Mouse (Mus musculus) kidney, embryonic 14.5 days (tissue): ENCODE results near the gene Abca14. TPM values are rescaled to one million over a fixed set of nuclear protein-coding genes. Genes with fewer than 3 reads are reported as not detected.

Experiments used
- ATAC-seq: fragments of 200-750 bp; cut with Nextera tagmentation; 2 replicates; pipeline ENCODE4 v1.8.0; 2017; ENCODE audit warnings: moderate number of reproducible peaks, mild to moderate bottlenecking, moderate TSS enrichment, moderate library complexity; ENCODE audit not compliant: low FRiP score, low TSS enrichment
- H3K27ac ChIP-seq: fragments of 300-500 bp; sonication (generic); 2 replicates; pipeline ENCODE4 v1.5.1; 2014; ENCODE audit warnings: low read depth, mild to moderate bottlenecking, low read length, moderate library complexity, mixed read lengths
- H3K27me3 ChIP-seq: fragments of 300-500 bp; sonication (generic); 2 replicates; pipeline ENCODE4 v1.6.1; 2014; ENCODE audit warnings: mild to moderate bottlenecking, low read length; ENCODE audit not compliant: control insufficient read depth, insufficient read depth
- H3K36me3 ChIP-seq: fragments of 300-500 bp; sonication (generic); 2 replicates; pipeline ENCODE4 v1.6.1; 2014; ENCODE audit warnings: low read length, mixed read lengths; ENCODE audit not compliant: control insufficient read depth, insufficient read depth
- H3K4me1 ChIP-seq: fragments of 300-500 bp; sonication (generic); 2 replicates; pipeline ENCODE4 v1.6.1; 2014; ENCODE audit warnings: low read length, mixed read lengths; ENCODE audit not compliant: control insufficient read depth, insufficient read depth
- H3K4me2 ChIP-seq: fragments of 300-500 bp; sonication (generic); replicated peaks from 2 replicates; pipeline ENCODE4 v1.6.1; 2014; ENCODE audit warnings: low read depth, mild to moderate bottlenecking, low read length
- H3K4me3 ChIP-seq: fragments of 300-500 bp; sonication (generic); 2 replicates; pipeline ENCODE4 v1.5.1; 2014; ENCODE audit warnings: mild to moderate bottlenecking, low read length
- H3K9ac ChIP-seq: fragments of 300-500 bp; sonication (generic); 2 replicates; pipeline ENCODE4 v1.6.1; 2014; ENCODE audit warnings: low read depth, mild to moderate bottlenecking, low read length, moderate library complexity
- H3K9me3 ChIP-seq: fragments of 300-500 bp; sonication (generic); 2 replicates; pipeline ENCODE4 v1.6.1; 2016; ENCODE audit warnings: low read length; ENCODE audit not compliant: control insufficient read depth
- WGBS: fragments of 180-500 bp; shearing (Covaris S2); extraction: QIAGEN DNeasy Blood & Tissue Kit; methylation state at CpG from one replicate; pipeline ENCODE4 v1.1.7; 2014; 5-methylcytosine and 5-hydroxymethylcytosine counted together
- polyA plus RNA-seq: library from polyadenylated mRNA; unstranded; fragments of >200 nt; fragmentation: Nextera tagmentation; extraction: Ambion mirVana; gene quantifications from 2 replicates; pipeline ENCODE4 v1.2.1, GENCODE M21; 2014

Gene Abca14
- polyA plus RNA-seq, result not detected in 2 replicates

GRCm38 (mm10) chr7:120203789-120204188, at the start of gene Abca14:
Gene Abca14, plus strand, starts transcription at chr7:120203961.
- H3K9me3 ChIP-seq, result no peaks in the 10 kb centered on the region
- H3K4me2 ChIP-seq, result no peak within 1 kb of the TSS
- H3K27ac ChIP-seq, result no peak within 1 kb of the TSS
- no peaks in the 10 kb centered on the region for H3K36me3 ChIP-seq
- H3K9ac ChIP-seq, result no peak within 1 kb of the TSS
- H3K4me3 ChIP-seq, result no peak within 1 kb of the TSS
- peaks cover 10% of the 10 kb centered on the region for H3K27me3 ChIP-seq
- WGBS, result 3% methylated on average over 26 of the region's 26 CpGs
- peak; percentile 88 for ATAC-seq
- 0 out of 2 replicates have a peak, but pooled peaks cover 7% of the 10 kb centered on the region for H3K4me1 ChIP-seq

- no peaks in the 10 kb centered on the region for H3K36me3 ChIP-seq
- no peaks in the 10 kb centered on the region for H3K27me3 ChIP-seq
- WGBS, result 37% methylated on average over 2 of the region's 2 CpGs
- no peak for ATAC-seq
- H3K9ac ChIP-seq, result no peak overlapping the region
- H3K27ac ChIP-seq, result no peak overlapping the region
- H3K4me1 ChIP-seq, result no peaks in the 10 kb centered on the region
- no peak overlapping the region for H3K4me3 ChIP-seq
- H3K4me2 ChIP-seq, result no peak overlapping the region
- no peaks in the 10 kb centered on the region for H3K9me3 ChIP-seq
Measured at GRCm38 (mm10) chr7:120156841-120157409, 46.8 kb upstream of the Abca14 start.

GRCm38 (mm10) chr7:120157575-120158061, 46.1 kb upstream of the Abca14 start:
- Histone ChIP-seq H3K36me3 (no peaks in the 10 kb centered on the region), H3K9me3 (no peaks in the 10 kb centered on the region), H3K4me1 (no peaks in the 10 kb centered on the region), H3K4me2 (no peak overlapping the region), H3K9ac (no peak overlapping the region), H3K27me3 (no peaks in the 10 kb centered on the region), H3K4me3 (no peak overlapping the region), H3K27ac (no peak overlapping the region)
- WGBS, result 54% methylated on average over 5 of the region's 5 CpGs
- no peak for ATAC-seq

- no peaks in the 10 kb centered on the region for H3K27me3 ChIP-seq
- H3K4me2 ChIP-seq, result no peak overlapping the region
- no peak for ATAC-seq
- H3K9me3 ChIP-seq, result no peaks in the 10 kb centered on the region
- H3K27ac ChIP-seq, result no peak overlapping the region
- WGBS, result 35% methylated on average over 4 of the region's 4 CpGs
- H3K9ac ChIP-seq, result no peak overlapping the region
- no peaks in the 10 kb centered on the region for H3K36me3 ChIP-seq
- no peaks in the 10 kb centered on the region for H3K4me1 ChIP-seq
- H3K4me3 ChIP-seq, result no peak overlapping the region
Measured at GRCm38 (mm10) chr7:120158121-120158613, 45.6 kb upstream of the Abca14 start.

- Histone ChIP-seq H3K4me2 (no peak overlapping the region), H3K36me3 (no peaks in the 10 kb centered on the region), H3K9me3 (no peaks in the 10 kb centered on the region), H3K4me3 (no peak overlapping the region), H3K27me3 (no peaks in the 10 kb centered on the region), H3K9ac (no peak overlapping the region), H3K27ac (no peak overlapping the region), H3K4me1 (no peaks in the 10 kb centered on the region)
- 86% methylated on average over 11 of the region's 11 CpGs for WGBS
- no peak for ATAC-seq
Measured at GRCm38 (mm10) chr7:120163581-120164251, 40.0 kb upstream of the Abca14 start.

- Histone ChIP-seq H3K4me1 (no peaks in the 10 kb centered on the region), H3K27ac (no peak overlapping the region), H3K9ac (no peak overlapping the region), H3K27me3 (no peaks in the 10 kb centered on the region), H3K9me3 (no peaks in the 10 kb centered on the region), H3K4me2 (no peak overlapping the region), H3K4me3 (no peak overlapping the region), H3K36me3 (no peaks in the 10 kb centered on the region)
- ATAC-seq, result no peak
- WGBS, result 88% methylated on average over 1 of the region's 1 CpGs
Measured at GRCm38 (mm10) chr7:120172188-120172700, 31.5 kb upstream of the Abca14 start.

- no peak within 1 kb of the TSS for H3K27ac ChIP-seq
- no peaks in the 10 kb centered on the region for H3K9me3 ChIP-seq
- H3K27me3 ChIP-seq, result no peaks in the 10 kb centered on the region
- H3K4me1 ChIP-seq, result no peaks in the 10 kb centered on the region
- WGBS, result 71% methylated on average over 10 of the region's 10 CpGs
- ATAC-seq, result peak; percentile 82
- H3K9ac ChIP-seq, result no peak within 1 kb of the TSS
- no peaks in the 10 kb centered on the region for H3K36me3 ChIP-seq
- H3K4me3 ChIP-seq, result no peak within 1 kb of the TSS
- no peak within 1 kb of the TSS; the same call in 1 of the 2 replicates for H3K4me2 ChIP-seq
Measured at GRCm38 (mm10) chr7:120173603-120174244, 30.0 kb upstream of the Abca14 start, which contains the start of gene Anks4b. Gene Anks4b, plus strand, starts transcription at chr7:120173858.

GRCm38 (mm10) chr7:120174723-120175504, 28.8 kb upstream of the Abca14 start:
- no peaks in the 10 kb centered on the region for H3K4me1 ChIP-seq
- H3K36me3 ChIP-seq, result no peaks in the 10 kb centered on the region
- ATAC-seq, result no peak
- 78% methylated on average over 11 of the region's 11 CpGs for WGBS
- no peak overlapping the region for H3K4me3 ChIP-seq
- H3K9me3 ChIP-seq, result no peaks in the 10 kb centered on the region
- H3K9ac ChIP-seq, result no peak overlapping the region
- H3K27me3 ChIP-seq, result no peaks in the 10 kb centered on the region
- H3K4me2 ChIP-seq, result no peak overlapping the region; the same call in 1 of the 2 replicates
- no peak overlapping the region for H3K27ac ChIP-seq
